Mouse (Mus musculus) retina, postnatal 1 day (tissue): ENCODE data around the gene Mblac2.

ENCODE experiments used
- DNase-seq: peaks from one replicate; pipeline ENCODE4 v3.0.0-alpha.2; 2012

The Mblac2 gene

DNA sequence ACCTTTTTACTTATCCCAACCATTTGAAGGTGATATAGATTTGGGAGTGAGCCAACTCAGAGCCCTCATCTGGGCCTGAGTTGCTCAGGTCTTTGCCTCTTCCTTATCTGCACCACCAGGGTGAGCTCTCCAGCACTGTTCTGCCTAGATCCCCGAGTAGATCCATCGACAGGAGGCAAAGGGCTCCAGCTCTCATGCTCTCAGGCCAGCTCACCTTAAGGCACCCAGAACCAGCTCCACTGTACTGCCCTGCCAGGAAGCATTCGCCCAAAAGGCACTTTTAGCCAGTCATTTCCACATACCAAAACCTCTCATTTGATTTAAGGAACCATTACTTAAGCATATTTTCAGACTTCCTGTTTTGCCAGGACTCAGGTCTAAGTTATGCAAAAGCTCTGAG is 29.8 kb downstream of the Mblac2 start:
- DNase-seq, result no peak

DNA sequence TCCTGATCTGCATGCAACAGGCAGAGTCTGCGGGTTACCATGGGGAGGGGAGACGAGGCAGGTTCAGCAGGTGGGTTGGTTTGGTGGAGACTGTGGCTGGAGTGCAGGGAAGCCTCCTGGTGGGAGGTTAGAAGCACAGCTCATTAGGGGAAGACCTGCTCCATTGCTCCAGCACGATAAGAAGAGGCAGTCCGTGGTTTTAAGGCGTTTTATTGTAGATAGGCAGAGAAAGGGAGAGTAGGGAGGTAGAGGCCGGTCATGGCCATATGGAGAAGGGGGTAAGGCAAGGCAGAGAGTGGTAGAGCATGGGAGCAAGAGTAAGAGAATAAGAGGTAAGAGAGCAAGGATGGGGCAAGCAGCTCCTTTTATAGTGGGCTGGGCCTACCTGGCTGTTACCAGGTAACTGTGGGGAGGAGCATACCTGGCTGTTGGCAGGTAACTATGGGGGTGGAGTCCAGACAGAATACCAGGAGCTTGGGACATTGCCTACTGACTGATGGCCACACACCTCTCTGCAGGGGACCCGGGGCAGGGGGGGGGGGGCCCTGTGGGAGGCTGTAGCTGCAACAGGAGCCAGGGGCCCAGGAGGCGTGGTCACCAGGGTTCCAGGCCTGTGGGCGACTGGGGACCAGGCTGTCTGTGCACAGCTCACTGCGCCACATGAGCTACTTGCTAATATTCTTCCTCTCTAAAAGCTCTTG is 32.4 kb downstream of the Mblac2 start:
- no peak for DNase-seq

DNA sequence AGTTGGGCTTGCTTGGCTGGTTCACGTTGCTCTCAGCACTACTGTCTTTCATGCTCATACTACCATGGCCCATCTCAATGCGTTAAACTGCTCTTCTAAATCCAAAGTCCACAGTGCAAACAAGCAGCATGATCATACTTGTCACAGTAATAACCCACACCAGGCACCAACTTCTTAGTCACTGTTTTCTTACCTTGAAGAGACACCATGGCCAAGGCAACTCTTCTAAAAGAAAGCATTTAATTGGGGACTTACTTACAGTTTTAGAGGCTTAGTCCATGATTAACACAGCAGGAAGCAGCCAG is 32.9 kb downstream of the Mblac2 start:
- DNase-seq, result no peak

DNA sequence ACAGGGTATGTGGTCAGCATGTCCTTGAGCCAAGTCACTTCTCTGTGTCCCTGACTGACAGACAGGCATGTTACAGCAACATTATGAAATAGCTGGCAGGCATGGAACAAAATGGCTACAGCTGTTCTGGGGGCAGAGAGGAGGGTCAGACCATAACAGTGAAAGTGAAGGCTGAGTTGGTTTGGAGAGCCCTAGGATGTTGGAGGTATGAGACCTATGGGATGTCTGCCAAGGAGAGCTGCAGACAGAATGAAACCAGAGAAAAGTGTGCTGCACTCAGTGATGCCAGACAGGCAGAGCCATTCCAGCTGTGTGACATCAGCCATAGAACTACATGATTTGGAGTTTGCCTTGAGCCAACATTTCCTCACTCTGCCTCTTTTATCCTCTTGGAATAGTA is 43.7 kb downstream of the Mblac2 start:
- DNase-seq, result no peak

DNA sequence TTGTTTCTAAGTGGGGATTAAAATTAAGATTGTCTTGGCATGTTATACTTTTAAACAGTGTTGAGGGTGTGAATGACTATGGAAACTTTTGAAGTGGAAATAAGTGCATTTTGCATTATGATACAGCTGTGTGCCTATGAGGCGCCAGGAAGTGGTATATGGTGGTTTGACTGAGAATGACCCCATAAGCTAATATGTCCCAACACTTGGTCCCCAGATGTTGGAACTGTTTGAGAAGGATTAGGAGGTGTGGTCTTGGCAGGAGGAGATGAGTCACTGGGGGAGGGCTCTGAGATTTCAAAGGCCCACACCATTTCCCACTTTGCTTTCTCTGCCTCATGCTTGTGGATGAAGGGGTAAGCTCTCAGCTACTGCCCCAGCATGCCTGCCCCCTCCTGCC is 44.2 kb downstream of the Mblac2 start:
- DNase-seq, result no peak

DNA sequence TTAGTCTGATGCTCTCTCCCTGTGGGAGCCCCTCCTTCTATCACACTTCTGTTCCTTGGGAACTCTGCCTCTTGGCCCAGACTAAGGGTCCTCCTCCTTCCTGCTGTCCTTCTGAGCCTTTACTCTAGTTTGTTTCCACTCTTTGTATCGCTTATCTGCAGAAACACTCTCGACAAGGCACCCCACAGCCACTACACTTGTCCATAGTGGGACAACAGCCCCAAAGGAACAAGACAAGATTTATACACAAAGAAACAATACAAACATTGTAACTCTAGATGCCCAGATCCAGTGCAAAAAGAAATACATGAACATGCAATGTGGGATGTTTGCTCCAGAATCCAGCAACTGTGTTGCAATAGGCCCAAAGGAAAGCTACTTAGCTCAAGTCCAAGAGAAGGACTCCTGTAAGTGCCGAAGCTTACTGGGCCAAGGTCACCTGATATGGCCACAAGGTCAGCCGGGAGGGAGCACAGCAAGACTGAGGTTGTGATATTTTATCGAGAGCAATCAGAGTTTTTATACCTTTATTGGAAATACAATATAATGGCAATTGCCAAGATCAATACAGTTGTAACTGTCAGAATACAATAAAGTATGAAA is 46.0 kb downstream of the Mblac2 start:
- DNase-seq, result no peak

DNA sequence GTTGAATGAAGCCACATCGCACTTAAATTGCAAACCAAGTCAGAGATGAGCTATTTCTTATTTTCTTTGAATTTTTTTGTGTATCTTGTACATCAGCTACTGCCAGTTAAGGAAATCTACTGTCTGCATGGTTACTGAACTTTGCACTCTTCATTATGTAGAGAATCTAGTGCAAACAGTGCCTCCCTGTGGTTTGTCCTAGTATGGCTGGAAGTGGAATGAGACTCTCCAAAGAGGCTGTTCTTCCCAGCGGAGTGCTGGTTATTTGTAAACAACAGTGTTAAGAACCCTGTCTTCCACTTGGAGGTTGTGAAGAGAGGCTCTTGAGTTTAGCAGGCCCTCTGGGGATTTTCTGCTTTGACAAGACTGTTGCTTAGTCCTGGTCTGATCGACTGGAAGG is 49.2 kb downstream of the Mblac2 start:
- peak; percentile 70 for DNase-seq

DNA sequence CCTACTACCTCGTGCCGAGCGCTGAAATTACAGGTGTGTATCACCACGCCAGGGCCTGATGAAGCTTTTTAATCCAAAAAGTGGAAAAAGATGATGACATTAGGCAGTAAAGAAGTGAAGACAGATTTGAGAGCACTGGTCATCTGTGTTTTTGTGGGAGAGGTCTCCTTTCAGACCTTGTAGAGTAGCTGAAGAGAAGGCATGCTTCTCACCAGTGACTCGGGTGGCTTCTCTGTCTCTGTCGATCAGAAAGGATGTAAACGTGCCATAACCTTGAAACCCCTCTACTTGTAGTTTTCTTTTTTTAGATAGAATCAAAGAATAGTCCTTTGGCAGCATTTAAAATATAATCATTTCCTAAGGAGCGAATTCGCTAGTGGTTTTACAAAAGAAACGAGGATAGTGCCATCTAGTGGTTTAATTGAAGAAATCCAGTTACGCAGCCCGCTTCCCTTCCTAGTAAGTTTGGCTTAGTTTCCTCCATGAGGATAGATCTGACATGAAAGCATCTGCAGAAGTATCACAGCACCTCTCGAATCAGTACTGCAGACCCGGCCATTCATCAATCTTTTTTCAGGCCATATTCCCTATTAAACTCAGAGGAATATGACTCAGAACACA is 50.5 kb downstream of the Mblac2 start:
- peak; percentile 76 for DNase-seq

DNA sequence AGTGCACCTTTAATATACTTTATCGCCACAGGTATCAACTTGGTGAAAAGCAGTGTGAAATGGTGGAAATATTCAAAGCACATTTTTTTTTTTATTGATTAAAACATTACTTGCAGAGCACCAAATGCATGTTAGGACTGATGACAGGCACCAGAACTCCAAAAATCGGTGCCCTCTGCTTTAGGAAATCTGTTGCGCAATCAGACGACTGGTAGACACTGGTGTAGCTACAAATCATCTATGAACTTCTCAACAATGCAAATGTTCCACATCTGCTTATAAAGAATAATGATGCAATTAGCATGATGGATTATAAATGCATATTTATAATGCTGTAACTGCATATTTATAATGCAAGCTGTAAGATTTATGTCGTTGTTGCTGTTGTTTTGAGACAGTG is 53.0 kb downstream of the Mblac2 start:
- no peak for DNase-seq

DNA sequence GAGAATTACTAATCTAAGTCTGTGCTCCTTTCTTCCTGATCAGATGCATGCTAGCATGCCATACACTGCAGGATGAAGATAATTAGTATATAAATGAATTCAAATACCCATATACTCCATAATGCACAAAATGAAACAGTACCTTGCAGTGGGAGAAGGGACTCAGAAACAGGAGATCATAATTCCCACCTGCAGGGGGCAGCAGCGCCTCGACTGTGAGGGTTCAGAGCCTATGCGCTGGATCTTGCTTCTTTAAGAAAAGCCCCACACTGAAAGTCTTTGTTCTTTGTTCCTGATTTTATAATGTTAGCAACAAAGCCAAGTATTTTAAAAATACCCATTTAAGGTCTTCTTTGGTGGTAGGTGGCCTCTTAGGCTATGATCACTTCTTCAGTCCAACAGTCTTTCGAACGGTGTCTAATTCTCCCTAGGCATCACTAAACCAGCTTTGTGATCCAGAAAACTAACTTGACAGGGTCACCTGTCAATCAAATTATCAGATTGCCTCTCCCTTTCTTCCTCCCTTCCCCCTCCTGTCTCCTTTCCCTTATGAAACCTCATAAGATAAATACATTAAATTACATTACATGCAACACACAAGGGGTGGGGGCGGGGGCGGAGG is 56.0 kb downstream of the Mblac2 start:
- DNase-seq, result peak; percentile 71

DNA sequence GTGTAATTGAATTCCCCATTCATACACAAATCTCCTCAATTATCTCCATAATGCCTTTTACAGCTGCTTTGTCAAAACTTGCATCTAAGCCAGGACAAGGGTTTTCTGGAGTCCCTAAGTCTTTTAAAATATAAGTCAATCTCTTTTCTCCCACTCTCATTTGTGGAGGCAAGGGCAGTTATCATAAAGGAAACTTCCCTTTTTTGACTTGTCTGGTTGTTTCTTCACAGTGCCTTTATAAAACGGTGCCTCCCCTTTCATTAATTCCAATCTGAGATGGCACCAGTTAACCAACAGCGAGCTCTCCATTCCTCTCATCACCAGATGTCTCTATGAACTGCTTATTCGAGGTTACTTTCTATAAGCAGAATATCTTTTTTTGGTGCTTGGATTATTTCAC is 65.1 kb downstream of the Mblac2 start:
- no peak for DNase-seq

DNA sequence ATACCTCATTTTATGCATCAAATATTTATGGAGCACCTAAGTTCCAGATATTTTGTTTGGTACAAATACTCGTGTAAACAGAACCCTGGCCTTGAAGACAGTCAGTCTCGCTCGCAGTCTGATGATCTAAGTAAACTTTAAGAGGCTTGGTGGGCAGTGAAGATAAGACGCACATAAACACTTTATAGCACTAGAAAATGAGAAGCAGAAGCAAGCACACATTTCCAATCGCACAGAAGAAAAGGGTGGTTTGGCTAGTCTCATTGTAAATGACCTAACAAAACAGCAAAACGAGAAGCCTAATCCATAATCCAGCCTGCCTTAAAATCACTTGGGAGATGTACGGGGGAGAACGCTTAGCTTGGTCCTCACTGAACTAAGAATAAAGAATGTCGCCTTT is 71.3 kb downstream of the Mblac2 start:
- DNase-seq, result no peak

DNA sequence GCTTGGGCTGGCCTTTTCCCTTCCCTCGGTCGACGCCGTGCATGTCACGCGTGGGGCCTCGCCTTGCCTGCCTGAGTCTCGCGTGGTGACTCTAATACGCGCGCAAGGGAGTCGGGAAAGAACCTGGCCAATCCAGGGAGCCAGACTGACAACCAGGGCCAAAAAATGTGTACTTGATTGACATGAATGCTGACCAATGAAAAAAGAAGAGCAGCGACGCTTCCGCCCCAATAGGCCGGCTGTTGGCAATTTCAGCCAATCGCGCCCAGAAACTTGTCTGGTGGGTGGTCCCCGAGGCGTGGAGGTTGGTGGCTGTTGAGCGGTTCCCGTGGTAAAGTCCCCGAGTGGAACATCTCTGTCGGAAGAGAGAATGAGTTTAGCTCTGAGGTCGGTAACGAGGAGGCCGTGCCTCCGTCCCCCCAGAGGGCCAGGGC is 71.8 kb downstream of the Mblac2 start, which contains the start of gene Cetn3:
Cetn3 (plus strand) TSS at position 107 of the 434 bp plus-strand sequence.
- DNase-seq, result peak; percentile 99

DNA sequence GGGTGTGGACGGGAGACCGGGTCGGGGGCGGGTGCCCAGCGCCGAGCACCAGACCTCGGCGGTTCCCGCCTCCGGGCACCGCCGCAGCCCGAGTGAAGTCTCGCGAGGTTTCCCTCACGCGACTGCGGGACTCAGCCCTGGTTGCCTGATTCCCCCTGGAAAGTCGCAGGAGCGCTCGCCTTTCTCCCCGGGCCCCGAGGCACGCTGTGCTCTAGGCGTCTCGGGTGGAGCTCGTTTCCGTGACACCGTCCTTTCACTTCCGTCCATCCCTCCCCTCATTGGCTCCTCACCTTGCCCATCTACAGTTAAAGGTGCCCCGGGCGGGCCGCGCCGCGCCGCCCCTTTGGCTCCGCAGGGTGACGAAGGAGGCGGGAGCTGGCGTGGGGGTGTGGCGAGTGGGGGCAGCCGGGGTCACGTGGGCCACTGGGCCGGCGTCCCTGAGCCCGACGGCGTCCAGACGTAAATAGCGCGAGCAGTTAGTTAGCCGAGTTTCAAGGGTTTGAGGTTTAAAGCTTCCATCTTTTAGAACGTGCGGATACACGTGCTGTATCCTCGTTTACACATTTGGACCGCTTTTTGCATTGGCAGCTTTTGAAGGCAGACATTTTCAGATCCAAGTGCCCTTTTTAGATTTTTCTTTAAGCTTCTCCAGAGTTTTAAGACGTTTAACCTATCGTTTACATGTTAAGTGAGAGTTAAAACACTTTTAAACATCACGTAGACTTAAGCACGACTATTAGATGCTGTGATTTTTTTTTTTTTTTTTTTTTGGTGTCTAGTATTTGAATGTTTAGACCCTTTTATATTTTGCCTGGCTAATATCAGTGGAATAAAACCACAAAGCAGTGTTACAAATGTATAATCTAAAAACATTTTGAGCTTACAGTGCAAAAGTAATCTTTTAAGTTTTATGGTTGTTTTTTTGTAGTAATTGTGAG is 72.5 kb downstream of the Mblac2 start:
- peak; percentile 99 for DNase-seq

DNA sequence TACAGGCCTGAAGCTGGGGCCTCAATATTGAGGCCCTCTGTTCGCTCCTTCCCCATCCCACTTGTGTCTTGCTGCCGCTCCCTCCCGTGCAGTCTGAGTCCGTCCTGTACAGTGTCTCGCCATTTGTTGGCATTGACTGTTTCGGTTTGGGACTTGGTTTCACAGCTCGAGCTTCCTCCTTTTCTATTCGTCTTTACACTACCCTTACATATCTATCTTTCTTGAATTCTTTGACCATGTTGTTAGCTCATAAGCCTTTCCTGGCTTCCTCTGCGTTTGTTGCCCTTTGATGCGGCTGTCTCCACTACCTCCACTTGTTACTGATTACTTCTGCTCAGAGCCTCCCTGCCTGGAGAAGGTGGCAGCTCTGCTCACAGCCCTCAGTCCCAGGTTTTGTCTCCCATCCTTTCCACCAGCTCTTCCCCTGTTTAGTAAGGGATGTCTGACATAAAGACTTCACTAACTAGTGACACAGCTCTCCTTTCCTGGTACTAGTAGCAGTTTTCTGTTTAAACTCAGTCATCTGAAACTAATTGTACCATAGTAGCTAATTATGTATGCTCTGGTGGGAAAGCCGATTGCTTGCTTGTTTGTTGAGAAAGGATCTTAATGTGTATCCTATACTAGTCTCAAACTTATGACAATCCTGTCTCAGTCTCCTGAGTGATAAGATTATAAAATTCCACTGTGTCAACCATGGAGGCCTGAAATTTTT is 74.8 kb downstream of the Mblac2 start:
- DNase-seq, result peak; percentile 67

DNA sequence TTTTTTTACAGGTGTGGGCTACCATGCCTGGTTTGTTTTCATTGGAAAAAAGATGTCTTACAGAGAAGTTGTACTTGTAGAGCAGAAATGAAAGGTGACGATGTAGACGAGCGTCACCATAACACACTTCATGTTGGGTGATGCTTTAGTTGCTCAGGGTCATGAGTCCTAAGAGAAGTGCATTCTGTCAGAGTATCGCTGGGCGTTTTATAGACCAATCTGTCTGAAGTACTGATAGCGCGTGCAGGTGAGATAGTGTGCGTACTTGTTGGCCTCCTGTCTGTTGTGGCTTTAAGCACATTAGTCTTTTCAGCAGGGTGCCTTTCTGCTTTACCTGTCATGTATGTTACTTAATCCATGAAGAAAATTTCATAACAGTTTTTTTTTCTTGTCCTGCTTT is 79.0 kb downstream of the Mblac2 start:
- DNase-seq, result no peak

DNA sequence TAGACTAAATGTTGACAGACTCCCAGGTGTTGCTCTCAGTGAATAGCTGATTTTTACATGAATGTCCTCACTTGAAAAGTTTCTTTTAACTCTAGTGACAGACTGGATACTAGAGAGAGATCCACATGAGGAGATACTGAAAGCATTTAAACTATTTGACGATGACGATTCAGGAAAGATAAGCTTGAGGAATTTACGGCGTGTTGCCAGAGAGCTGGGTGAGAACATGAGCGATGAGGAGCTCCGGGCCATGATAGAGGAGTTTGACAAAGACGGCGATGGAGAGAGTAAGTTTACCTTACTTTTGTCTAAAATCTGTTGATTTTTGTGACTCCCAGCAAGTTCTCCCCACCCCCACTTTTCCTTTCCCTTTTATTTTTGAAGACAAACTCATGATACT is 80.7 kb downstream of the Mblac2 start:
- DNase-seq, result no peak

DNA sequence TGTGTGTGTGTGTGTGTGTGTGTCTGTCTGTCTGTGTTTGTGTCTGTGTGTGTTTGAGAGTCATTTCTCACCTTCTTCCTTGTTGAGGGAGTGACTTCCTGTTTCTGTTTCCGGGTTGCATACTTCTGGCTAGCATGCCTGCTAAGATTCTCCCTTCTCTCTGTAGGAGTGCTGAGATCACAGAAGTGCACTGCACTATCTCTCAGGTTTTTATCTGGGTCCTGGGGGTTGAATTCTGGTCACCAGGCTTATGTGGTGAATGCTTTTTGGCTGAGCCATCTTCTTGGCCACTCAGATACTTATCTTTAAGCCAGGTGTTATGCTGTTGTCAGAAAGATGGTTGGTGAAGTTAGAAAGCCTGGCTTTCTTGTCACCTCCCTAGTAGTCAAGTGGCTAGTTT is 82.7 kb downstream of the Mblac2 start:
- DNase-seq, result no peak

DNA sequence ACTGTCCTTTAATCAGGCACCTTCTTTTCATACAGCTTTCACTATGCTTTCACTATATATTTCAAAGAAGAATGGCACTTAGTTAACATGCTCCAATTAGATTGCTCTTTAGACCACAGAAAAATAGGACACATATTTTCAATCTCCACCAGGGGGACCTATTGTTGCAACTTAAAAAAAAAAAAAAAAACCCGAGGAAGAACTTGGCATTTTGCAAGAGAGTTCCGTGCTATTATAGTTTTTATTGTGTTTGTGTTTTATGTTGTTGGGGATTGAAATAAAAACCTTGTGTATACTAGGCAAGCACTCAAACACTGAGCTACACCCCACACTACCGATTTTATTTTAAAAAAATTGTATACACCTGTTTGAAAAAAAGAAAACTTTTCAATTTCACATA is 90.0 kb downstream of the Mblac2 start:
- peak; percentile 54 for DNase-seq
